Mouse (Mus musculus) midbrain, embryonic 10.5 days (tissue): ENCODE results near the gene Cdiptos. TPM values are rescaled to one million over a fixed set of nuclear protein-coding genes. Genes with fewer than 3 reads are reported as not detected.
A peak's percentile ranks its signal among the peaks of the same experiment; 100 is the strongest.

ENCODE experiments used
- DNase-seq: peaks from one replicate; pipeline ENCODE4 v3.0.0-alpha.2; 2017; ENCODE audit warnings: low spot score
- H3K27ac ChIP-seq: fragments of 300-500 bp; sonication (generic); replicated peaks from 2 replicates; pipeline ENCODE4 v1.5.1; 2016; ENCODE audit warnings: mild to moderate bottlenecking
- H3K27me3 ChIP-seq: fragments of 300-500 bp; sonication (generic); 2 replicates; pipeline ENCODE4 v1.6.1; 2016; ENCODE audit warnings: low read depth, mild to moderate bottlenecking; ENCODE audit not compliant: poor library complexity, severe bottlenecking
- H3K36me3 ChIP-seq: fragments of 300-500 bp; sonication (generic); 2 replicates; pipeline ENCODE4 v1.6.1; 2016; ENCODE audit warnings: mild to moderate bottlenecking, moderate library complexity
- H3K4me1 ChIP-seq: fragments of 300-500 bp; sonication (generic); 2 replicates; pipeline ENCODE4 v1.6.1; 2016
- H3K4me3 ChIP-seq: fragments of 300-500 bp; sonication (generic); 2 replicates; pipeline ENCODE4 v1.5.1; 2016; ENCODE audit warnings: mild to moderate bottlenecking, moderate library complexity
- H3K9me3 ChIP-seq: fragments of 300-500 bp; sonication (generic); replicated peaks from 2 replicates; pipeline ENCODE4 v1.6.1; 2016; ENCODE audit warnings: mild to moderate bottlenecking
- WGBS: fragments of 180-500 bp; shearing (Covaris S2); methylation state at CpG from one replicate; pipeline ENCODE4 v1.1.7; 2016; 5-methylcytosine and 5-hydroxymethylcytosine counted together
- polyA plus RNA-seq: library from polyadenylated mRNA; unstranded; fragments of >200 nt; fragmentation: Nextera tagmentation; extraction: Ambion mirVana; gene quantifications from 2 replicates; pipeline ENCODE4 v1.2.1, GENCODE M21; 2016

Cdiptos gene
- polyA plus RNA-seq, 1 experiment from 2014 or later = 0.51 TPM

DNA sequence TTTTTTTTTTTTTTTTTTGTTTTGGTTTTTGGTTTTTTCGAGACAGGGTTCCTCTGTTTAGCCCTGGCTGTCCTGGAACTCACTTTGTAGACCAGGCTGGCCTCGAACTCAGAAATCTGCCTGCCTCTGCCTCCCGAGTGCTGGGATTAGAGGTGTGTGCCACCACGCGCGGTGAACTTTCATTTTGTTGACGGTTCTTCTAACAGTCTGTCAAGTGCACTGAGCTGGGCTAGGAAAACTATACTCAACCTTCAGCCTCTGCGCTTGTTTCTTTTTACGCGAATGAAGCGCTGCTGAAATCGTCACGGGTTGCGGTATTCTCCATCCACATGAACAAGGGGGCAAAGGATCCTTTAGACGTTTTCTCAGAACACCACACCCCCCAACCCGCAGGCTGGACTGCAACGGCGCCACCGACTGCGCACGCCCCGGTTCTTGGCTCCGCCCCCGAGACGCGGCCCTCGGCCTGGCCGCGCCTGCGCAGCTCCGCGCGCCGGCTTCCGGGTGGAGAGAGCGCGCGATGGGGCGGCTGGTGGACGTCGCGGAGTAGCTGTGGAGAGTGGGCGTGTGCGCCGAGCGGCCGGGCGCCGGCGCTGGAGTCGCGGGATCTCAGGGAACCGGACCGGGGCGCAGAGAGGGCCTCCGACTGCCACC is 47.4 kb downstream of the Cdiptos start, which contains the start of gene Kctd13:
Gene Kctd13 (plus strand): TSS at position 496 of the 654 bp plus-strand sequence.
- peak within 1 kb of the TSS; percentile 94 for H3K4me3 ChIP-seq
- H3K9me3 ChIP-seq = no peaks in the 10 kb centered on the region
- WGBS = 5% methylated on average over 56 of the region's 56 CpGs
- H3K27me3 ChIP-seq = no peaks in the 10 kb centered on the region
- DNase-seq = peak; percentile 91
- peaks cover 33% of the 10 kb centered on the region for H3K4me1 ChIP-seq
- peak within 1 kb of the TSS; percentile 88 for H3K27ac ChIP-seq
- peaks cover 32% of the 10 kb centered on the region for H3K36me3 ChIP-seq

GRCm38 (mm10) chr7:126926299-126926698 is 49.6 kb downstream of the Cdiptos start:
- H3K9me3 ChIP-seq = no peaks in the 10 kb centered on the region
- H3K27me3 ChIP-seq = no peaks in the 10 kb centered on the region
- no peak overlapping the region for H3K27ac ChIP-seq
- peaks cover 49% of the 10 kb centered on the region for H3K4me1 ChIP-seq
- WGBS = 62% methylated on average over 3 of the region's 3 CpGs
- peaks cover 11% of the 10 kb centered on the region for H3K36me3 ChIP-seq
- H3K4me3 ChIP-seq = no peak overlapping the region
- no peak for DNase-seq

GRCm38 (mm10) chr7:126923999-126924398 is 51.9 kb downstream of the Cdiptos start:
- peaks cover 44% of the 10 kb centered on the region for H3K4me1 ChIP-seq
- no peaks in the 10 kb centered on the region for H3K36me3 ChIP-seq
- DNase-seq = no peak
- 64% methylated on average over 5 of the region's 5 CpGs for WGBS
- H3K27ac ChIP-seq = peak overlapping the region; percentile 90
- H3K27me3 ChIP-seq = no peaks in the 10 kb centered on the region
- H3K9me3 ChIP-seq = no peaks in the 10 kb centered on the region
- no peak overlapping the region for H3K4me3 ChIP-seq

DNA sequence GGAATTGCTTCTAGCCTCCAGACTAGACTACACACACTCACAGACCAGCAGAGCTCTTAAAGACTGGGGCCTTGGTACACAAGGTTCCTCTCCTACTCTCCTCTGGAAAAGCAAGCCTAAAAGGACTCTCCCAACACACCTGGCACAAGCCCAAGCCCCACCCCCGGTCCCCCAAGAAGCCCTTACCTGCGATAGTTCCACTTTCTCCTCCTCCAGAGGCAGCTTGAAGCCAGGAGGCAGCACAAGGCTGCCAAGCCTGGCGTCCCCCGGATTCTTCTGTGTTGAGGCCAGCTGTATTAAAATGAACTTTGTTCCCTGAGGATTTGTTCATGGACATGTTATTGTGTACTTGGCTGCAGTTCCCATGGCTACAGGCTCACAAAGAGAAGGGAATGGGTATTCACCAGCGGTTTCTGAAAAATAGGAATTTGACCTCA is 53.3 kb downstream of the Cdiptos start, which contains the start of gene Tmem219:
Gene Tmem219 (minus strand): TSS at position 294 of the 437 bp plus-strand sequence.
- peak; percentile 51 for DNase-seq
- H3K27ac ChIP-seq = peak within 1 kb of the TSS; percentile 90
- 54% methylated on average over 5 of the region's 5 CpGs for WGBS

More for the DNA sequence above, 53.3 kb downstream of the Cdiptos start, which contains the start of gene Tmem219:
- Histone ChIP-seq H3K4me1 (peaks cover 37% of the 10 kb centered on the region), H3K36me3 (no peaks in the 10 kb centered on the region), H3K4me3 (peak within 1 kb of the TSS; percentile 49), H3K27me3 (no peaks in the 10 kb centered on the region), H3K9me3 (no peaks in the 10 kb centered on the region)

Other genes with a start within 250 kb of the Cdiptos start
- gene Mapk3, start 216.5 kb downstream of the Cdiptos start, polyA plus RNA-seq = 53.8 and 54.9 TPM in 2 replicates
- gene Gdpd3, start 209.8 kb downstream of the Cdiptos start, polyA plus RNA-seq = 0.68 and 1.1 TPM in 2 replicates
- 41.0 and 60.5 TPM in 2 replicates for gene Ypel3, start 199.1 kb downstream of the Cdiptos start, polyA plus RNA-seq
- 0.42 and 0.64 TPM in 2 replicates for gene Tbx6, start 194.6 kb downstream of the Cdiptos start, polyA plus RNA-seq
- 376 and 407 TPM in 2 replicates for gene Ppp4c, start 183.6 kb downstream of the Cdiptos start, polyA plus RNA-seq
- 4.1 and 7.7 TPM in 2 replicates for gene Fam57b, start 178.4 kb downstream of the Cdiptos start, polyA plus RNA-seq
- gene 4930451I11Rik, start 144.5 kb downstream of the Cdiptos start, polyA plus RNA-seq = not detected in 2 replicates
- gene Doc2a, start 128.7 kb downstream of the Cdiptos start, polyA plus RNA-seq = 6.6 and 8.4 TPM in 2 replicates
- 50.1 and 50.7 TPM in 2 replicates for gene Hirip3, start 114.1 kb downstream of the Cdiptos start, polyA plus RNA-seq
- 105 and 107 TPM in 2 replicates for gene Ino80e, start 113.7 kb downstream of the Cdiptos start, polyA plus RNA-seq
- gene Taok2, start 91.4 kb downstream of the Cdiptos start, polyA plus RNA-seq = 53.2 and 61.1 TPM in 2 replicates
- gene Tmem219, start 53.2 kb downstream of the Cdiptos start, polyA plus RNA-seq = 29.4 and 36.1 TPM in 2 replicates
- gene Kctd13, start 47.2 kb downstream of the Cdiptos start, polyA plus RNA-seq = 20.8 and 26.1 TPM in 2 replicates
- gene Asphd1, start 26.5 kb downstream of the Cdiptos start, polyA plus RNA-seq = 0.25 and 0.76 TPM in 2 replicates
- gene Sez6l2, start 25.5 kb downstream of the Cdiptos start, polyA plus RNA-seq = 2.0 and 4.6 TPM in 2 replicates
- 89.2 and 99.8 TPM in 2 replicates for gene Cdipt, start 184 bp downstream of the Cdiptos start, polyA plus RNA-seq
- gene Mvp, start 38.5 kb upstream of the Cdiptos start, polyA plus RNA-seq = 3.0 and 5.2 TPM in 2 replicates
- 0.19 and 0.25 TPM in 2 replicates for gene Pagr1b, start 40.4 kb upstream of the Cdiptos start, polyA plus RNA-seq
- gene Pagr1a, start 41.3 kb upstream of the Cdiptos start, polyA plus RNA-seq = 103 and 104 TPM in 2 replicates
- 46.2 and 55.1 TPM in 2 replicates for gene Gm42742, start 45.0 kb upstream of the Cdiptos start, polyA plus RNA-seq
- gene Prrt2, start 45.1 kb upstream of the Cdiptos start, polyA plus RNA-seq = 2.9 and 4.4 TPM in 2 replicates
- 64.6 and 66.4 TPM in 2 replicates for gene Maz, start 50.9 kb upstream of the Cdiptos start, polyA plus RNA-seq
- gene Kif22, start 66.4 kb upstream of the Cdiptos start, polyA plus RNA-seq = 210 and 222 TPM in 2 replicates
- gene Zg16, start 111.2 kb upstream of the Cdiptos start, polyA plus RNA-seq = not detected in 2 replicates
- 0.91 and 1.2 TPM in 2 replicates for gene AI467606, start 115.3 kb upstream of the Cdiptos start, polyA plus RNA-seq
- gene Qprt, start 146.1 kb upstream of the Cdiptos start, polyA plus RNA-seq = 7.2 and 10.3 TPM in 2 replicates
- 0.09 and 0.10 TPM in 2 replicates for gene Spn, start 161.7 kb upstream of the Cdiptos start, polyA plus RNA-seq
- gene Cd2bp2, start 220.0 kb upstream of the Cdiptos start, polyA plus RNA-seq = 94.3 and 109 TPM in 2 replicates
- gene Tbc1d10b, start 232.4 kb upstream of the Cdiptos start, polyA plus RNA-seq = 22.7 and 29.4 TPM in 2 replicates
- gene Mylpf, start 232.8 kb upstream of the Cdiptos start, polyA plus RNA-seq = 12.6 and 16.5 TPM in 2 replicates